Mouse (Mus musculus) MEL (cell line): ENCODE measurements around the gene Tmem175. TPM values are rescaled to one million over a fixed set of nuclear protein-coding genes. Genes with fewer than 3 reads are reported as not detected.

ENCODE experiments used
- DNase-seq: peaks from one replicate; pipeline ENCODE4 v3.0.0; 2011; ENCODE audit warnings: low read depth, low spot score
- H3K27ac ChIP-seq: 2 replicates; pipeline ENCODE4 v1.5.1; 2012; ENCODE audit warnings: low read depth, mild to moderate bottlenecking, control low read depth, low read length, moderate library complexity; ENCODE audit not compliant: control insufficient read depth
- H3K27me3 ChIP-seq, 2 experiments: fragments of 150-350 bp in 1 of 2; sonication (generic) in 1 of 2; 2 replicates each; pipeline ENCODE4 v1.6.1; 2012; ENCODE audit warnings: low read length in 2 of 2, mild to moderate bottlenecking in 2 of 2, improper control_type of control experiment in 1 of 2, moderate library complexity in 1 of 2; ENCODE audit not compliant: insufficient read depth in 2 of 2, control insufficient read depth in 1 of 2
- H3K36me3 ChIP-seq, 2 experiments: 2 replicates each; pipeline ENCODE4 v1.6.1; 2012 to 2014; ENCODE audit warnings: low read length in 2 of 2, improper control_type of control experiment in 1 of 2, inconsistent platforms in 1 of 2, mild to moderate bottlenecking in 1 of 2; ENCODE audit not compliant: insufficient read depth in 2 of 2, control insufficient read depth in 1 of 2
- H3K4me1 ChIP-seq, 2 experiments: fragments of 150-350 bp in 1 of 2; sonication (generic) in 1 of 2; 2 replicates each; pipeline ENCODE4 v1.6.1; 2012; ENCODE audit warnings: low read length in 2 of 2, improper control_type of control experiment in 1 of 2, mild to moderate bottlenecking in 1 of 2; ENCODE audit not compliant: insufficient read depth in 2 of 2, control insufficient read depth in 1 of 2
- H3K4me3 ChIP-seq, 2 experiments: fragments of 150-350 bp in 1 of 2; sonication (generic) in 1 of 2; 2 replicates each; pipeline ENCODE4 v1.5.1; 2012; ENCODE audit warnings: low read depth in 2 of 2, low read length in 2 of 2, mild to moderate bottlenecking in 2 of 2, moderate library complexity in 2 of 2, control low read depth in 1 of 2, improper control_type of control experiment in 1 of 2; ENCODE audit not compliant: control insufficient read depth in 1 of 2, insufficient read depth in 1 of 2
- H3K79me2 ChIP-seq: 2 replicates; pipeline ENCODE4 v1.6.1; 2012; ENCODE audit warnings: mild to moderate bottlenecking, low read length, moderate library complexity; ENCODE audit not compliant: control insufficient read depth, poor library complexity, insufficient read depth
- H3K9ac ChIP-seq: 2 replicates; pipeline ENCODE4 v1.6.1; 2012; ENCODE audit warnings: low read depth, mild to moderate bottlenecking, control low read depth, low read length, moderate library complexity; ENCODE audit not compliant: control insufficient read depth, poor library complexity, severe bottlenecking
- H3K9me3 ChIP-seq: fragments of 150-350 bp; sonication (generic); replicated peaks from 2 replicates; pipeline ENCODE4 v1.6.1; 2012; ENCODE audit warnings: mild to moderate bottlenecking, low read length, improper control_type of control experiment, moderate library complexity; ENCODE audit not compliant: insufficient read depth
- EP300 ChIP-seq, 2 experiments: IDR thresholded peaks; 2 replicates each; pipeline ENCODE4 v1.6.1; 2011; ENCODE audit warnings: improper control_type of control experiment in 2 of 2, low read length in 2 of 2, low read depth in 1 of 2, mild to moderate bottlenecking in 1 of 2
- ETS1 ChIP-seq: IDR thresholded peaks from 2 replicates; pipeline ENCODE4 v1.6.1; 2012; ENCODE audit warnings: low read depth, mild to moderate bottlenecking, inconsistent platforms, low read length, improper control_type of control experiment, moderate library complexity
- GATA1 ChIP-seq: IDR thresholded peaks from 2 replicates; pipeline ENCODE4 v1.6.1; 2011; ENCODE audit warnings: low read depth, low read length, improper control_type of control experiment
- MAX ChIP-seq: IDR thresholded peaks from 2 replicates; pipeline ENCODE4 v1.6.1; 2011; ENCODE audit warnings: low read length, improper control_type of control experiment
- NELFE ChIP-seq: IDR thresholded peaks from 2 replicates; pipeline ENCODE4 v1.6.1; 2011; ENCODE audit warnings: low read depth, low read length, improper control_type of control experiment
- SMC3 ChIP-seq: IDR thresholded peaks from 2 replicates; pipeline ENCODE4 v1.6.1; 2011; ENCODE audit warnings: low read depth, low read length, improper control_type of control experiment
- ZC3H11A ChIP-seq: IDR thresholded peaks from 2 replicates; pipeline ENCODE4 v1.6.1; 2012; ENCODE audit warnings: low read depth, mild to moderate bottlenecking, inconsistent platforms, low read length, improper control_type of control experiment
- ZNF384 ChIP-seq: IDR thresholded peaks from 2 replicates; pipeline ENCODE4 v1.6.1; 2012; ENCODE audit warnings: low read depth, mild to moderate bottlenecking, inconsistent platforms, low read length, improper control_type of control experiment
- polyA plus RNA-seq, 2 experiments: library from polyadenylated mRNA; stranded (reverse) in 1 of 2; unstranded in 1 of 2; fragments of >175 nt in 1 of 2; fragments of >200 nt in 1 of 2; gene quantifications; 2 replicates each; pipeline versions ENCODE4 v1.2.1 to v1.2.4; 2012; ENCODE audit warnings: low replicate concordance in 2 of 2, low read depth in 1 of 2; ENCODE audit not compliant: insufficient read length in 2 of 2, insufficient read depth in 1 of 2, missing spikeins in 1 of 2
- total RNA-seq: library from RNA; depleted of rRNA; stranded (reverse); fragments of 300-350 nt; gene quantifications from 2 replicates; pipeline ENCODE4 v1.2.3, GENCODE M21; 2012; rRNA removed

The Tmem175 gene
- total and polyA plus RNA-seq, 3 experiments: 19.3 to 39.2 TPM; not detected in 1

DNA sequence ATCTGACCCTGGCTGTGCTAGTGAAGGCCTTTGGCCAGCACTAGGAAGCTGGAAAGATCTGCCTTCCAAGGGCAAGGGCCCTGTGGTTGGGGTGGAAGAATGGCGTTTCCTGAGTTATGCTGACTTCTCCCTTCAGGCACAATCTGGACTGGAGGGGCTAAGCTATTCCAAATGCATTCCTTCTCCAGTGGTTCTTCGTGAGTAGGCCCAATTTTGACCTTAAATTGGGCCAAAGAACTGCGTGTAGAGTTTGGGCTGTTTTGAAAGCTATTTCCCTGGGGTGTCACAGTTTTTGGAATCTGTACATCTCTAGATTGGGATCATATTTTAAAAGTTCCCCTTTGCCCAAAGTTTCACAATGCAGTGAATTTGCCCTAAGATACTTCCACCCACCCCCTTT is 67.0 kb downstream of the Tmem175 start:
- Histone ChIP-seq H3K4me3 (no peak overlapping the region), H3K4me1 (peaks cover 4 to 5% of the 10 kb centered on the region in 2 experiments; a peak in 2 of 4 replicates), H3K27ac (no peak overlapping the region), H3K9me3 (no peaks in the 10 kb centered on the region), H3K27me3 (no peaks in the 10 kb centered on the region), H3K36me3 (no peaks in the 10 kb centered on the region), H3K9ac (no peak overlapping the region), H3K79me2 (peaks cover 3% of the 10 kb centered on the region; the same call in 1 of the 2 replicates)
- DNase-seq: no peak
- TF ChIP-seq MAX (no peak), NELFE (no peak), ZC3H11A (no peak), EP300 (IDR thresholded peaks at IDR 0.05; ENCODE audit: low read depth in 1 of 2, low read length in 2 of 2) (no peak)

DNA sequence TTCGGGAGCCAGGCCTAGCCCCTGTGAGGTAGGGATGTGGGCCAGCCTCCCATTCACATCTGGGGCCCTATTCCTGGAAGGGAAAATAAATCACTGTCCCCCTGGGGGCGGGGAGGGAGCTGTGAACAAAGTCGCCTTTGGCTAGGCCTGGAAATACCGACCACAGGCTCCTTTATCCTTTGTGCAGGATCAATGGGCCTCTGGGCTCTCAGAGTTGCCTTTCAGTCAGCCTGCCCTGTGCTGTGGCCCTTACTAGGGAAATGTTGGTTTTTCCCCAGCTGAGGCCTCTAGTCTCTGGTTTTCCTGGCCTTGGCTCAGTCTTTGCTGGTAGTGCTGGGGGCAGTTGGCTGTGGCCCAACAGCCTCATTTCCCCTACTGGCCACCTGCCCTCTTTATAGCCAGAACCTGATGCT is 67.8 kb downstream of the Tmem175 start:
- Histone ChIP-seq H3K79me2 (peaks cover 3% of the 10 kb centered on the region; the same call in 1 of the 2 replicates), H3K9ac (no peak overlapping the region), H3K27me3 (no peaks in the 10 kb centered on the region), H3K4me3 (no peak overlapping the region), H3K36me3 (no peaks in the 10 kb centered on the region), H3K27ac (no peak overlapping the region), H3K4me1 (peaks cover 4 to 5% of the 10 kb centered on the region in 2 experiments; a peak in 2 of 4 replicates), H3K9me3 (no peaks in the 10 kb centered on the region)
- DNase-seq: no peak
- TF ChIP-seq GATA1: no peak
- TF ChIP-seq ZNF384: no peak
- no peak for TF ChIP-seq SMC3
- no peak for TF ChIP-seq ETS1

Other genes starting within 250 kb of the Tmem175 start
- 0.12 TPM in 1 of 2 replicates, not detected in the other for gene Pde6b, start 241.4 kb upstream of the Tmem175 start, total RNA-seq
- gene Pde6b, start 241.4 kb upstream of the Tmem175 start, polyA plus RNA-seq: under 1 TPM in 1 of 2 experiments, not detected in 1; 0.07 TPM
- 793 and 801 TPM in 2 replicates for gene Atp5k, start 195.3 kb upstream of the Tmem175 start, total RNA-seq
- 100 to 1,000 TPM in 1 of 2 experiments, not detected in 1; 329 TPM for gene Atp5k, start 195.3 kb upstream of the Tmem175 start, polyA plus RNA-seq
- gene Mfsd7a, start 180.9 kb upstream of the Tmem175 start, total RNA-seq: not detected in 2 replicates
- gene Mfsd7a, start 180.9 kb upstream of the Tmem175 start, polyA plus RNA-seq: not detected
- 7.3 and 7.4 TPM in 2 replicates for gene Pcgf3, start 168.5 kb upstream of the Tmem175 start, total RNA-seq
- 10 to 100 TPM in 1 of 2 experiments, not detected in 1; 26.4 TPM for gene Pcgf3, start 168.5 kb upstream of the Tmem175 start, polyA plus RNA-seq
- not detected in 2 replicates for gene Cplx1, start 79.7 kb upstream of the Tmem175 start, total RNA-seq
- not detected for gene Cplx1, start 79.7 kb upstream of the Tmem175 start, polyA plus RNA-seq
- 48.5 and 54.9 TPM in 2 replicates for gene Gak, start within 50 bp of the Tmem175 start, total RNA-seq
- 10 to 100 TPM in 1 of 2 experiments, not detected in 1; 76.4 TPM for gene Gak, start within 50 bp of the Tmem175 start, polyA plus RNA-seq
- gene Idua, start 30.6 kb downstream of the Tmem175 start, total RNA-seq: 1.5 and 1.9 TPM in 2 replicates
- gene Idua, start 30.6 kb downstream of the Tmem175 start, polyA plus RNA-seq: 1 to 10 TPM in 1 of 2 experiments, not detected in 1; 9.5 TPM
- gene Dgkq, start 39.9 kb downstream of the Tmem175 start, total RNA-seq: 10.5 and 11.3 TPM in 2 replicates
- 10 to 100 TPM in 1 of 2 experiments, not detected in 1; 11.3 TPM for gene Dgkq, start 39.9 kb downstream of the Tmem175 start, polyA plus RNA-seq
- 31.2 and 33.9 TPM in 2 replicates for gene Slc26a1, start 45.8 kb downstream of the Tmem175 start, total RNA-seq
- 10 to 100 TPM in 1 of 2 experiments, not detected in 1; 29.6 TPM for gene Slc26a1, start 45.8 kb downstream of the Tmem175 start, polyA plus RNA-seq
- 13.1 and 16.0 TPM in 2 replicates for gene Fgfrl1, start 62.6 kb downstream of the Tmem175 start, total RNA-seq
- 10 to 100 TPM in 1 of 2 experiments, not detected in 1; 27.3 TPM for gene Fgfrl1, start 62.6 kb downstream of the Tmem175 start, polyA plus RNA-seq
- 0.58 TPM in 1 of 2 replicates, not detected in the other for gene Rnf212, start 145.2 kb downstream of the Tmem175 start, total RNA-seq
- under 1 TPM in 1 of 2 experiments, not detected in 1; 0.46 TPM for gene Rnf212, start 145.2 kb downstream of the Tmem175 start, polyA plus RNA-seq
- not detected in 2 replicates for gene Tmed11, start 165.6 kb downstream of the Tmem175 start, total RNA-seq
- gene Tmed11, start 165.6 kb downstream of the Tmem175 start, polyA plus RNA-seq: not detected
- not detected in 2 replicates for gene Vmn2r8, start 179.1 kb downstream of the Tmem175 start, total RNA-seq
- not detected for gene Vmn2r8, start 179.1 kb downstream of the Tmem175 start, polyA plus RNA-seq
- not detected in 2 replicates for gene Vmn2r9, start 222.8 kb downstream of the Tmem175 start, total RNA-seq
- gene Vmn2r9, start 222.8 kb downstream of the Tmem175 start, polyA plus RNA-seq: not detected